Mouse (Mus musculus): ENCODE measurements around the gene Tyr.
"Not testable (repeated sequence)": the region's sequence is repeated elsewhere in the genome, so short reads cannot be mapped to it uniquely, and the experiment has no call there.

Tyr gene

GRCm38 (mm10) chr7:87493412-87493811, at the start of gene Tyr:
Gene Tyr (minus strand): TSS chr7:87493512.
- DNase-seq: no peak

DNA sequence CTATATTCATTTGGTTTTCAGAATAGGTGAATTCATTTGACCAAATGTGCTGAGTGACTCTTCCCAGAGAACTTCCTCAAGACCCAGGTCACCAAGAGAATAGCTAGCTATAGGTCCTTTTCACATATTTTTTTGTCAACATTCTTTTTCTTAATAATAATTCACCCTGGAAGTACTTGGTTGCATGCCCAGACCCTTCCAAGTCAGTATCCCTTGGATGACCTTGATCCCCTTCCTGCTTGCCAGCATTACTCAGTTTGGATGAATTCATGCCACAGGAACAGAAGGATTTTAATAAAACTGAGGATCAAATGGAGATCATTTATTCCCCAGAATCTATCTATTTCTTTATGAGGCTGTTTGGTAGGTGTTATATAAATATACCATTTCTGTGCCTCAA, 45.7 kb upstream of the Tyr start:
- DNase-seq: no peak

- no peak for DNase-seq
Measured at GRCm38 (mm10) chr7:87494124-87494682, 891 bp upstream of the Tyr start.

GRCm38 (mm10) chr7:87488024-87488423, 5.3 kb downstream of the Tyr start:
- no peak for DNase-seq

GRCm38 (mm10) chr7:87413271-87413670, 80.0 kb downstream of the Tyr start:
- DNase-seq: no peak

- not testable (repeated sequence) for DNase-seq
Measured at GRCm38 (mm10) chr7:87411373-87411772, 81.9 kb downstream of the Tyr start.

- no peak for DNase-seq
Measured at GRCm38 (mm10) chr7:87397023-87397422, 96.3 kb downstream of the Tyr start.

GRCm38 (mm10) chr7:87374935-87375334, 118.4 kb downstream of the Tyr start:
- DNase-seq: no peak
